Mouse (Mus musculus) forebrain, embryonic 10.5 days (tissue): ENCODE results near the gene Ncoa5. TPM values are rescaled to one million over a fixed set of nuclear protein-coding genes. Genes with fewer than 3 reads are reported as not detected.

Source experiments
- DNase-seq: peaks from one replicate; pipeline ENCODE4 v3.0.0-alpha.2; 2017; ENCODE audit warnings: low spot score; ENCODE audit errors: extremely low spot score
- H3K27ac ChIP-seq: fragments of 300-500 bp; sonication (generic); 2 replicates; pipeline ENCODE4 v1.5.1; 2016; ENCODE audit warnings: mild to moderate bottlenecking
- H3K27me3 ChIP-seq: fragments of 300-500 bp; sonication (generic); 2 replicates; pipeline ENCODE4 v1.6.1; 2016; ENCODE audit warnings: mild to moderate bottlenecking; ENCODE audit not compliant: poor library complexity, severe bottlenecking
- H3K36me3 ChIP-seq: fragments of 300-500 bp; sonication (generic); replicated peaks from 2 replicates; pipeline ENCODE4 v1.6.1; 2016; ENCODE audit warnings: mild to moderate bottlenecking, moderate library complexity
- H3K4me1 ChIP-seq: fragments of 300-500 bp; sonication (generic); 2 replicates; pipeline ENCODE4 v1.6.1; 2016
- H3K4me3 ChIP-seq: fragments of 300-500 bp; sonication (generic); 2 replicates; pipeline ENCODE4 v1.5.1; 2016; ENCODE audit warnings: mild to moderate bottlenecking, moderate library complexity
- H3K9me3 ChIP-seq: fragments of 300-500 bp; sonication (generic); 2 replicates; pipeline ENCODE4 v1.6.1; 2016; ENCODE audit warnings: mild to moderate bottlenecking, moderate library complexity
- WGBS: fragments of 180-500 bp; shearing (Covaris S2); methylation state at CpG from one replicate; pipeline ENCODE4 v1.1.7; 2016; 5-methylcytosine and 5-hydroxymethylcytosine counted together
- polyA plus RNA-seq: library from polyadenylated mRNA; unstranded; fragments of >200 nt; fragmentation: Nextera tagmentation; extraction: Ambion mirVana; gene quantifications from 2 replicates; pipeline ENCODE4 v1.2.1, GENCODE M21; 2016

The Ncoa5 gene
- polyA plus RNA-seq, 1 experiment from 2014 or later = 103 TPM

GRCm38 (mm10) chr2:165001958-165002357 is 32.7 kb downstream of the Ncoa5 start:
- Histone ChIP-seq H3K36me3 (peaks cover 86% of the 10 kb centered on the region), H3K27me3 (peaks cover 36% of the 10 kb centered on the region), H3K4me1 (peaks cover 20% of the 10 kb centered on the region), H3K4me3 (no peak overlapping the region), H3K27ac (no peak overlapping the region), H3K9me3 (no peaks in the 10 kb centered on the region)
- DNase-seq = no peak
- 92% methylated on average over 13 of the region's 13 CpGs for WGBS

GRCm38 (mm10) chr2:164997721-164998428 is 36.8 kb downstream of the Ncoa5 start:
- Histone ChIP-seq H3K27me3 (peaks cover 66% of the 10 kb centered on the region), H3K4me3 (peak overlapping the region; percentile 39), H3K4me1 (peaks cover 23% of the 10 kb centered on the region), H3K9me3 (no peaks in the 10 kb centered on the region), H3K27ac (peak overlapping the region; percentile 20; the same call in 1 of the 2 replicates), H3K36me3 (peaks cover 45% of the 10 kb centered on the region)
- WGBS = 2% methylated on average over 52 of the region's 52 CpGs
- no peak for DNase-seq

GRCm38 (mm10) chr2:164996848-164997720 is 37.6 kb downstream of the Ncoa5 start:
- Histone ChIP-seq H3K9me3 (no peaks in the 10 kb centered on the region), H3K4me3 (peak overlapping the region; percentile 39), H3K4me1 (peaks cover 23% of the 10 kb centered on the region), H3K27ac (0 out of 2 replicates have a peak overlapping the region, but pooled peaks have one; percentile 7), H3K27me3 (peaks cover 69% of the 10 kb centered on the region), H3K36me3 (peaks cover 37% of the 10 kb centered on the region)
- WGBS = 11% methylated on average over 49 of the region's 49 CpGs
- DNase-seq = peak; percentile 31

- WGBS = 71% methylated on average over 11 of the region's 11 CpGs
Observed at GRCm38 (mm10) chr2:164995976-164996375, 38.7 kb downstream of the Ncoa5 start.

GRCm38 (mm10) chr2:164994659-164995428 is 39.8 kb downstream of the Ncoa5 start:
- Histone ChIP-seq H3K4me1 (peaks cover 29% of the 10 kb centered on the region), H3K9me3 (no peaks in the 10 kb centered on the region), H3K27me3 (peaks cover 62% of the 10 kb centered on the region), H3K27ac (no peak overlapping the region), H3K4me3 (no peak overlapping the region), H3K36me3 (peaks cover 15% of the 10 kb centered on the region)
- DNase-seq = no peak
- WGBS = 61% methylated on average over 21 of the region's 21 CpGs

More at GRCm38 (mm10) chr2:164995976-164996375, 38.7 kb downstream of the Ncoa5 start:
- Histone ChIP-seq H3K27ac (no peak overlapping the region), H3K4me3 (no peak overlapping the region), H3K27me3 (peaks cover 69% of the 10 kb centered on the region), H3K36me3 (peaks cover 26% of the 10 kb centered on the region), H3K9me3 (no peaks in the 10 kb centered on the region), H3K4me1 (peaks cover 27% of the 10 kb centered on the region)
- DNase-seq = no peak

GRCm38 (mm10) chr2:164994156-164994555 is 40.5 kb downstream of the Ncoa5 start:
- H3K4me3 ChIP-seq = no peak overlapping the region
- peaks cover 55% of the 10 kb centered on the region for H3K27me3 ChIP-seq
- no peaks in the 10 kb centered on the region for H3K9me3 ChIP-seq
- WGBS = 90% methylated on average over 11 of the region's 11 CpGs
- peaks cover 8% of the 10 kb centered on the region for H3K36me3 ChIP-seq
- H3K27ac ChIP-seq = no peak overlapping the region
- no peak for DNase-seq
- H3K4me1 ChIP-seq = peaks cover 29% of the 10 kb centered on the region

DNA sequence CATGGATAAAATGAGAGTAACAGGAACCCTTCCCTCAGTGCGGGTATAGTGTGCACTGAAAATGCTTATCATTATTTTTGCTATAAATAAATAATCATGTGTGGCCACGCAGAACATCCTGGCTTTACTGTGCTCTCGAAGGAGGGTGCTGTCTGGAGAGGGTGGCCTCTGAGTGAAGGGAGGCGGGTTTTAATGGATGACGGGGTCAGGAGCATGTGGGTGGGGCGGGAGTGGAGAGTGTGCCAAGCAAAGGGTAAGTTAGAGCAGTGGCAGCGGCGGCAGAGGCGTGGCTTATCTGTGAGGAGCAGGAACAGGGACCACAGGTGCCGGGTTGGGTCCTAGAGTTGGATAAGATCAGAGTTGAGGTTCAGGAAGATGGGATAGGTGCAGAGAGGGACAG is 42.9 kb downstream of the Ncoa5 start:
- no peak for DNase-seq
- H3K4me3 ChIP-seq = no peak overlapping the region
- H3K27me3 ChIP-seq = peaks cover 32% of the 10 kb centered on the region
- no peak overlapping the region for H3K27ac ChIP-seq
- no peaks in the 10 kb centered on the region for H3K36me3 ChIP-seq
- H3K4me1 ChIP-seq = peaks cover 7% of the 10 kb centered on the region
- WGBS = 62% methylated on average over 10 of the region's 10 CpGs
- H3K9me3 ChIP-seq = no peaks in the 10 kb centered on the region

DNA sequence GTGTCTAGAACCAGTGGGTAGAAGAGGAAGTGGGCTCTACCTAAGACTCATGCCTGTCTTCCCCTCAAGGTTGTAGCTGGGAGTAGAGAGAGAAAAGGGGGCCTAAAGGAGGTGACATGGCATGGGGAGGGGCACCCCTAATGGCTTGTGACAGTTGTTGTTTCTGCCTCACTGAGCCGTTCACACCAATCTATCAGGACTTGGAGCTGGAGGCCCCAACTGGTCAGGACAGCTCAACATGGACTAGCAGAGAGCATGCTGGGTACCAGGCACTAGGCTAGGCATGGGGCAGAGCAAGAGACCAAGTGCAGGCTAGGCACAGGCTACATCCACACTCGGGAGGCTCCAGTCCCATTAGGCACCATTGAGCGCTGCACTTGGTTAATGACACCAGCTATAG is 43.6 kb downstream of the Ncoa5 start:
- Histone ChIP-seq H3K9me3 (no peaks in the 10 kb centered on the region), H3K36me3 (no peaks in the 10 kb centered on the region), H3K27me3 (peaks cover 30% of the 10 kb centered on the region), H3K27ac (no peak overlapping the region), H3K4me1 (peaks cover 6% of the 10 kb centered on the region), H3K4me3 (no peak overlapping the region)
- no peak for DNase-seq
- 79% methylated on average over 3 of the region's 3 CpGs for WGBS

GRCm38 (mm10) chr2:164988777-164989176 is 45.9 kb downstream of the Ncoa5 start:
- no peak for DNase-seq
- peaks cover 10% of the 10 kb centered on the region for H3K4me1 ChIP-seq
- H3K27ac ChIP-seq = no peak overlapping the region
- no peaks in the 10 kb centered on the region for H3K36me3 ChIP-seq
- H3K9me3 ChIP-seq = no peaks in the 10 kb centered on the region
- peaks cover 8% of the 10 kb centered on the region; the same call in 1 of the 2 replicates for H3K27me3 ChIP-seq
- H3K4me3 ChIP-seq = no peak overlapping the region
- WGBS = 68% methylated on average over 13 of the region's 13 CpGs

- Histone ChIP-seq H3K9me3 (no peaks in the 10 kb centered on the region), H3K36me3 (no peaks in the 10 kb centered on the region)
- WGBS = 80% methylated on average over 14 of the region's 14 CpGs
Observed at GRCm38 (mm10) chr2:164986371-164987027, 48.2 kb downstream of the Ncoa5 start.

DNA sequence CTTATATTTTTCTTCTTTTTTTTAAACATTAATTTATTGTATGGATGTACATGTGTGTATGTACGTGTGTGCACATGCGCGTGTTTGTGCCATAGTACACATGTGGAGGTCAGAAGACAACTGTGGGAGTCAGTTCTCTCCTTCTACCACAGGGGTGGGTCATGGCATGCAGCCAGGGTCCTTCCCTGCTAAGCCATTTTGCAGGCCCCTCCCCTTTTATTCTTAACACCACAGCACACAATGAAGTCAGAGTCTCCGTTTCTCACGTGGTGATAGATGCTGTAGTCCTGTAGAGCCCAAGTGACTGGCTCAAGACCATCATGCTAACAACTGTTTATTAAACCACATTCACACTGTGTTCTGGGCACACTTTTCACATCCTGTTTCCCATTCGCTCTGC is 48.7 kb downstream of the Ncoa5 start:
- no peak overlapping the region for H3K4me3 ChIP-seq
- 0 out of 2 replicates have a peak, but pooled peaks cover 6% of the 10 kb centered on the region for H3K27me3 ChIP-seq
- H3K4me1 ChIP-seq = peaks cover 6% of the 10 kb centered on the region
- WGBS = 85% methylated on average over 6 of the region's 6 CpGs
- no peaks in the 10 kb centered on the region for H3K36me3 ChIP-seq
- DNase-seq = no peak
- no peak overlapping the region for H3K27ac ChIP-seq
- H3K9me3 ChIP-seq = no peaks in the 10 kb centered on the region

More at GRCm38 (mm10) chr2:164986371-164987027, 48.2 kb downstream of the Ncoa5 start:
- H3K27me3 ChIP-seq = 0 out of 2 replicates have a peak, but pooled peaks cover 5% of the 10 kb centered on the region
- H3K27ac ChIP-seq = no peak overlapping the region
- no peak overlapping the region for H3K4me3 ChIP-seq
- peaks cover 10% of the 10 kb centered on the region for H3K4me1 ChIP-seq
- DNase-seq = no peak

DNA sequence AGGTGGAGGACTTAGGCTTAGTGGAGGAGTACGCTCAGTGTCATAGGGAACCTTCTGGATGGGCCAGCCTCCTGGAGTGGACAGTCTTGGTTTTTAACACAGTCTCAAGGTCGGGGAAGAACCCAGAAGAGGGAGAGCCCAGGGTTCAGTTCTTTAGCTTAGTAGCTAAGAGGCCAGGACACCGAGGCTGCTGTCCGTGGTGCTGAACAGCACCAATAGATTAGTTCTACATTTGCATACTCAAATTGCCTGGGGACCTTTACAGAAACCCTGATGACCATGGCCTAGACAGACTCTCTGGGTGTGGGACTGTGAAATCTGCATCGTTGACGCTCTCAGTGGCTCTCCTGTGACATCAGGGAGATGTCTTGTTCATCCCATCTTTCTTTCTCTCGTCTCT is 54.9 kb downstream of the Ncoa5 start:
- 22% methylated on average over 7 of the region's 7 CpGs for WGBS
- no peaks in the 10 kb centered on the region for H3K9me3 ChIP-seq
- H3K27me3 ChIP-seq = 0 out of 2 replicates have a peak, but pooled peaks cover 6% of the 10 kb centered on the region
- peaks cover 4% of the 10 kb centered on the region; the same call in 1 of the 2 replicates for H3K4me1 ChIP-seq
- H3K4me3 ChIP-seq = no peak overlapping the region
- DNase-seq = peak; percentile 62
- H3K36me3 ChIP-seq = no peaks in the 10 kb centered on the region
- no peak overlapping the region for H3K27ac ChIP-seq
